Mouse (Mus musculus) neural tube, embryonic 11.5 days (tissue): ENCODE results near the gene Scube3. TPM values are rescaled to one million over a fixed set of nuclear protein-coding genes. Genes with fewer than 3 reads are reported as not detected.

ENCODE experiments used
- ATAC-seq: fragments of 200-750 bp; cut with Nextera tagmentation; 2 replicates; pipeline ENCODE4 v1.8.0; 2017; ENCODE audit warnings: moderate number of reproducible peaks, mild to moderate bottlenecking, moderate TSS enrichment, moderate library complexity; ENCODE audit not compliant: insufficient read depth, low FRiP score, low TSS enrichment
- DNase-seq: peaks from one replicate; pipeline ENCODE4 v3.0.0-alpha.2; 2015; ENCODE audit warnings: low spot score
- H3K27ac ChIP-seq: fragments of 300-500 bp; sonication (generic); 2 replicates; pipeline ENCODE4 v1.5.1; 2014; ENCODE audit warnings: low read depth, mild to moderate bottlenecking, low read length
- H3K27me3 ChIP-seq: fragments of 300-500 bp; sonication (generic); 2 replicates; pipeline ENCODE4 v1.6.1; 2014; ENCODE audit warnings: mild to moderate bottlenecking, low read length, mixed read lengths; ENCODE audit not compliant: control insufficient read depth, insufficient read depth
- H3K36me3 ChIP-seq: fragments of 300-500 bp; sonication (generic); 2 replicates; pipeline ENCODE4 v1.6.1; 2014; ENCODE audit warnings: mild to moderate bottlenecking, low read length, moderate library complexity, mixed read lengths; ENCODE audit not compliant: control insufficient read depth, insufficient read depth
- H3K4me1 ChIP-seq: fragments of 300-500 bp; sonication (generic); 2 replicates; pipeline ENCODE4 v1.6.1; 2014; ENCODE audit warnings: low read length, mixed read lengths; ENCODE audit not compliant: control insufficient read depth, insufficient read depth
- H3K4me2 ChIP-seq: fragments of 300-500 bp; sonication (generic); 2 replicates; pipeline ENCODE4 v1.6.1; 2014; ENCODE audit warnings: low read depth, mild to moderate bottlenecking, moderate library complexity
- H3K4me3 ChIP-seq: fragments of 300-500 bp; sonication (generic); 2 replicates; pipeline ENCODE4 v1.5.1; 2014; ENCODE audit warnings: low read depth, low read length
- H3K9ac ChIP-seq: fragments of 300-500 bp; sonication (generic); 2 replicates; pipeline ENCODE4 v1.6.1; 2014; ENCODE audit warnings: mild to moderate bottlenecking, low read length
- H3K9me3 ChIP-seq: fragments of 300-500 bp; sonication (generic); 2 replicates; pipeline ENCODE4 v1.6.1; 2016; ENCODE audit warnings: low read length; ENCODE audit not compliant: control insufficient read depth
- WGBS: fragments of 180-500 bp; shearing (Covaris S2); extraction: QIAGEN DNeasy Blood & Tissue Kit; methylation state at CpG from one replicate; pipeline ENCODE4 v1.1.7; 2014; 5-methylcytosine and 5-hydroxymethylcytosine counted together
- polyA plus RNA-seq: library from polyadenylated mRNA; unstranded; fragments of >200 nt; fragmentation: Nextera tagmentation; extraction: Ambion mirVana; gene quantifications from 2 replicates; pipeline ENCODE4 v1.2.1, GENCODE M21; 2014

The Scube3 gene
- polyA plus RNA-seq, 1 experiment from 2014 or later = 8.7 TPM

DNA sequence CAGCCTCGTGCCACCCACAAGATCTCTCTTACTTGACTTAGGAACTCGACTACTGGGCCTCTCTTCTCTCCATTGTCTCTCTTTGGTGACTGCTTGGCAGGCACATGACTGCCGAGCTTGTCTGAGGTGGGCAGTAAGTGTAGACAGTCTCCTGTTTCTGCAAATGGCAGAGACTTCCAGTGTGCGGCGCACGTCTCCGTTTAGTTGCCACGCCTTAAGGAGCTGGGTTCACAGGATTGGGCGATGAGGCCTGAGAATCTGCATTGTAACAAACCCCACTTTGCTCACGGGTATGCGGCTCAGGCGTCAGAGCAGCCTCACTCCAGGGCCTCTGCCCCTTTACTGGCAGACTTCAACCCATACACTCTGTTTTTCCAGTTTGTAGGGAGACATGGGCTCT lies 8.5 kb downstream of the Scube3 start:
- 68% methylated on average over 12 of the region's 12 CpGs for WGBS
- no peak overlapping the region for H3K27ac ChIP-seq
- no peak overlapping the region for H3K4me3 ChIP-seq
- no peak for ATAC-seq
- no peak overlapping the region for H3K9ac ChIP-seq
- peaks cover 13% of the 10 kb centered on the region for H3K4me1 ChIP-seq
- H3K36me3 ChIP-seq = peaks cover 2% of the 10 kb centered on the region
- H3K9me3 ChIP-seq = no peaks in the 10 kb centered on the region
- H3K4me2 ChIP-seq = no peak overlapping the region
- no peak for DNase-seq
- no peaks in the 10 kb centered on the region for H3K27me3 ChIP-seq

- ATAC-seq (no peak), DNase-seq (no peak)
- no peak overlapping the region for H3K27ac ChIP-seq
- H3K36me3 ChIP-seq = peaks cover 2% of the 10 kb centered on the region; the same call in 1 of the 2 replicates
- no peak overlapping the region for H3K4me3 ChIP-seq
- H3K9me3 ChIP-seq = no peaks in the 10 kb centered on the region
- H3K4me1 ChIP-seq = no peaks in the 10 kb centered on the region; the same call in 1 of the 2 replicates
- H3K4me2 ChIP-seq = no peak overlapping the region
- H3K9ac ChIP-seq = no peak overlapping the region
- no peaks in the 10 kb centered on the region for H3K27me3 ChIP-seq
- WGBS = 73% methylated on average over 6 of the region's 6 CpGs
These were observed 11.2 kb downstream of the Scube3 start for GRCm38 (mm10) chr17:28153095-28153494.

GRCm38 (mm10) chr17:28154970-28155369 lies 13.0 kb downstream of the Scube3 start:
- 87% methylated on average over 8 of the region's 8 CpGs for WGBS
- Histone ChIP-seq H3K4me3 (no peak overlapping the region), H3K9ac (no peak overlapping the region), H3K4me1 (no peaks in the 10 kb centered on the region; the same call in 1 of the 2 replicates), H3K4me2 (no peak overlapping the region), H3K27ac (no peak overlapping the region), H3K27me3 (no peaks in the 10 kb centered on the region), H3K36me3 (peaks cover 2% of the 10 kb centered on the region; the same call in 1 of the 2 replicates), H3K9me3 (no peaks in the 10 kb centered on the region)
- ATAC-seq = no peak
- no peak for DNase-seq

DNA sequence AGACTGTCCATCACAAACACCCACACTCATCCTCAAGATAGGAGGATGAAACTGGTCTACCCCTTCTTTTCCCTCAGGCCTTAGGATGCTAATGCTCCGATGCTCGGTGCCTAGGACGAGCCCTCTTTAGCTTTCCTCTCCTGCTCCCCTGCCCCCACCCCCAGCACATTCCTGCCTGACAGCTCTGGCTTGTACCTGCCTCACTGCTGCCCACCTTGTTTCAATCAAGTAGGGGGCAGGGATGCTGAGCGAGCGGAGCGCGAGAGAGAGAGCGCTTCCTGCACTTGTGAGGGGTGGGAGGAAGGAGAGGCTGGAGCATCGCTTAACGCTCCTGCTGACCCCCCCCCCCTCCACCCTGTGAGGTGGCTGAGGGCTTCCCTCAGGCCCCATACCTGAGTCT lies 18.4 kb downstream of the Scube3 start:
- Histone ChIP-seq H3K4me3 (no peak overlapping the region), H3K9ac (no peak overlapping the region), H3K4me1 (no peaks in the 10 kb centered on the region), H3K9me3 (no peaks in the 10 kb centered on the region), H3K4me2 (no peak overlapping the region), H3K27ac (no peak overlapping the region), H3K36me3 (peaks cover 6% of the 10 kb centered on the region; the same call in 1 of the 2 replicates), H3K27me3 (no peaks in the 10 kb centered on the region)
- 26% methylated on average over 10 of the region's 10 CpGs for WGBS
- ATAC-seq (no peak), DNase-seq (no peak)

DNA sequence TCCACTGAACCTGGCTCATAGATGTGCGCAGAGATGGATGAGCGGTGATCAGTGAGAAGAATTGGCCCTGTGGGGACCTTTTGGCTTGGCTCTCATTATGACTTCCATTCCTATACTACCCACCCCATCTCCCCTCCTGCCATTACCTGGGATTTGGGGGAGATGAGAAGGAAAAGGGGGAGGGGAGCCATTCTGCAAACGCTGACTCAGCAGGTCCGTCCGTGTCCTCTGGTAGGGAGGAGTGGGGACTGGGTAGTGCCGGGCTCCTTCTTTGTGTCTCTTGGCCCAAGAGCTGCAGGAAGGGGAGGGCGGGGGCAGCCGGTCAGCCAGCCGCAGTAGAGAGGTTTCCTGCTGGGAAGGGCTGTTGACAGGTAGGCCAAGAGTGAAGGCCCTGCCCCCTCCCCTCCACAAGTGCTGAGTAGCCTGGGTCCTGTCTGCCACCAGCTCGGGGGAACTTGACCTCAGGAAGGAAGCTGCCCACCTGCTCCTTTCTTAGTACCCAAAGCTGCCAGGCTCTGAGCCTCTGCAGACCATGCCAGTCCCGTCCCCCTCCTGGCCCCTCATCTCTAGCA lies 19.5 kb downstream of the Scube3 start:
- ATAC-seq = no peak
- Histone ChIP-seq H3K4me2 (no peak overlapping the region), H3K4me3 (no peak overlapping the region), H3K4me1 (no peaks in the 10 kb centered on the region), H3K9me3 (no peaks in the 10 kb centered on the region), H3K36me3 (peaks cover 6% of the 10 kb centered on the region; the same call in 1 of the 2 replicates), H3K27me3 (no peaks in the 10 kb centered on the region), H3K27ac (no peak overlapping the region), H3K9ac (no peak overlapping the region)
- 32% methylated on average over 8 of the region's 11 CpGs for WGBS
- no peak for DNase-seq

- DNase-seq (peak; percentile 81), ATAC-seq (no peak)
- Histone ChIP-seq H3K4me1 (no peaks in the 10 kb centered on the region), H3K27ac (no peak overlapping the region), H3K4me2 (no peak overlapping the region), H3K9me3 (no peaks in the 10 kb centered on the region), H3K9ac (no peak overlapping the region), H3K27me3 (no peaks in the 10 kb centered on the region), H3K4me3 (no peak overlapping the region), H3K36me3 (peaks cover 11% of the 10 kb centered on the region; the same call in 1 of the 2 replicates)
- WGBS = 10% methylated on average over 6 of the region's 6 CpGs
These were observed 21.7 kb downstream of the Scube3 start for GRCm38 (mm10) chr17:28163666-28164065.

DNA sequence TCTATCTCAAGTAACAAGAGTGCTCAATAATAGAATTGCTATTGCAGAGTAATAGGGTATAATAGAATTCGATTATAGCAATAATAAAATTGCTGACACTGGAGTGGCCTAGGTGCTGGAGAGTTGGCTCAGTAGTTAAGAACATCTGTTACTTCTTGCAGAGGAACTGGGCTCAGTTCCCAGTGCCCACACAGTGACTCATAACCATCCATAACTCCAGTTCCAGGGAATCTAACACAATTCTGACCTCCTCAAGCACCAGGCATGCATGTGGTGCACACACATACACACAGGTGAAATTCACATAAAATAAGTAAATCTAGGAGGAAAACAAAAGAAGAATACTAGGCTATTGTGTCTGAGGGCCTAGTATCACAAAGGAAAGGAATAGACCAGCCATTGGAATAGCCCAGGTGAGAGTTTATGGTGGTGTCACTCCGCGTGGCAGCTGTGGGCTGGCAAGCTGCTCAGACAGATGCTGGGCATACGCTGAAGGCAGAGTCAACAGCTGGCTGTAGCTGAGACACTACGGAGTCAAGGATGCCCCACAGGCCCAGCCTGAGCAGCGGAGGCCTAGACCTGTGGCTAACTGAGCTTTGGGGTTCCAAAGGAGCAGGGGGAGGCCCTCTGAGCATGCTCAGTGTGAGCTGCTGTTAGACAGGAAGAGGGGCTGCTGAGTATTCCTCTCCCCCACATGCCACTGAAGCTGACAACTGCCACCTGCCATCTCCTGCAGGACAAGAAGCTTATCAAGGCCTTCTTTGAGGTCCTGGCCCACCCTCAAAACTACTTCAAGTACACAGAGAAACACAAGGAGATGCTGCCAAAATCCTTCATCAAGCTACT lies 28.7 kb downstream of the Scube3 start:
- H3K4me3 ChIP-seq = no peak overlapping the region
- H3K27ac ChIP-seq = no peak overlapping the region
- peaks cover 3% of the 10 kb centered on the region for H3K4me1 ChIP-seq
- peak overlapping the region; percentile 10; the same call in 1 of the 2 replicates for H3K9ac ChIP-seq
- H3K4me2 ChIP-seq = no peak overlapping the region
- peaks cover 10% of the 10 kb centered on the region; the same call in 1 of the 2 replicates for H3K36me3 ChIP-seq
- no peaks in the 10 kb centered on the region for H3K27me3 ChIP-seq
- 93% methylated on average over 6 of the region's 6 CpGs for whole genome bisulfite sequencing
- H3K9me3 ChIP-seq = no peaks in the 10 kb centered on the region
- no peak for ATAC-seq
- DNase-seq = no peak

DNA sequence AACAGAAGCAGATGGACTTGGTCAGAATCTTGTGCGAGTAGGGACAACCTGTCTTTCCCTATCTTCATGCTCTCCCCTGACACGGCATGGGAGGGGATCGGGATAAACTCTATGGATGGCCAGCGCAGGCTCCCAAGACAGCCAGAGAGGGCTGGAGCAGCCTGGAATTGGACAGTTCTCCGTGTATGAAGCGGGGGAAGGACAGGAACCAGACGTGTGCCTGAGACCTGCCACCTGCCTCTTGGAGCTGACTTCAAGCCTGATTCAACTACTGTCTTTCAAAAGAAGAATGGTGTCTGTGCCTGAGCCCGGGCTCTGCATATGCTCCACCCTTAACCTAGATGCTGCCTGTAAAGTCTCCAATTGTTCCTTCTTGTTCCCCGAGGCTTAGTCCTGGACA lies 30.7 kb downstream of the Scube3 start:
- Histone ChIP-seq H3K27me3 (no peaks in the 10 kb centered on the region), H3K9me3 (no peaks in the 10 kb centered on the region), H3K36me3 (peaks cover 10% of the 10 kb centered on the region; the same call in 1 of the 2 replicates), H3K4me3 (no peak overlapping the region), H3K4me2 (no peak overlapping the region), H3K27ac (no peak overlapping the region), H3K9ac (no peak overlapping the region), H3K4me1 (peaks cover 9% of the 10 kb centered on the region)
- DNase-seq (no peak), ATAC-seq (no peak)
- WGBS = 78% methylated on average over 9 of the region's 9 CpGs
